Mouse (Mus musculus) midbrain, postnatal 0 days (tissue): Measurements from ENCODE around the gene C1qtnf9. TPM values are rescaled to one million over a fixed set of nuclear protein-coding genes. Genes with fewer than 3 reads are reported as not detected.

Experiments used
- ATAC-seq: fragments of 200-750 bp; cut with Nextera tagmentation; 2 replicates; pipeline ENCODE4 v1.8.0; 2017; ENCODE audit warnings: moderate number of reproducible peaks, mild to moderate bottlenecking, moderate TSS enrichment, moderate library complexity; ENCODE audit not compliant: low FRiP score
- DNase-seq: peaks from one replicate; pipeline ENCODE4 v3.0.0-alpha.2; 2015; ENCODE audit warnings: low spot score
- H3K27ac ChIP-seq: fragments of 300-500 bp; sonication (generic); 2 replicates; pipeline ENCODE4 v1.5.1; 2014; ENCODE audit warnings: low read depth, mild to moderate bottlenecking, low read length, mixed read lengths
- H3K27me3 ChIP-seq: fragments of 300-500 bp; sonication (generic); 2 replicates; pipeline ENCODE4 v1.6.1; 2014; ENCODE audit warnings: low read length, control low read depth, mixed read lengths; ENCODE audit not compliant: insufficient read depth
- H3K36me3 ChIP-seq: fragments of 300-500 bp; sonication (generic); 2 replicates; pipeline ENCODE4 v1.6.1; 2014; ENCODE audit warnings: low read length, control low read depth, mixed read lengths; ENCODE audit not compliant: insufficient read depth
- H3K4me1 ChIP-seq: fragments of 300-500 bp; sonication (generic); 2 replicates; pipeline ENCODE4 v1.6.1; 2014; ENCODE audit warnings: mild to moderate bottlenecking, control low read depth, antibody characterized with exemption, low read length, mixed read lengths; ENCODE audit not compliant: insufficient read depth
- H3K4me2 ChIP-seq: fragments of 300-500 bp; sonication (generic); 2 replicates; pipeline ENCODE4 v1.6.1; 2014; ENCODE audit warnings: low read depth, mild to moderate bottlenecking, low read length, mixed read lengths; ENCODE audit not compliant: poor library complexity, severe bottlenecking
- H3K4me3 ChIP-seq: fragments of 300-500 bp; sonication (generic); 2 replicates; pipeline ENCODE4 v1.5.1; 2014; ENCODE audit warnings: low read depth, mild to moderate bottlenecking, low read length, moderate library complexity
- H3K9ac ChIP-seq: fragments of 300-500 bp; sonication (generic); replicated peaks from 2 replicates; pipeline ENCODE4 v1.6.1; 2014; ENCODE audit warnings: mild to moderate bottlenecking, low read length, moderate library complexity, mixed read lengths; ENCODE audit not compliant: poor library complexity, severe bottlenecking
- H3K9me3 ChIP-seq: fragments of 300-500 bp; sonication (generic); 2 replicates; pipeline ENCODE4 v1.6.1; 2016; ENCODE audit warnings: low read length, control low read depth
- CTCF ChIP-seq: IDR thresholded peaks from 2 replicates; pipeline ENCODE4 v1.5.1; 2016; ENCODE audit warnings: antibody characterized with exemption, mild to moderate bottlenecking
- WGBS: fragments of 180-500 bp; shearing (Covaris S2); extraction: QIAGEN DNeasy Blood & Tissue Kit; methylation state at CpG from one replicate; pipeline ENCODE4 v1.1.7; 2014; 5-methylcytosine and 5-hydroxymethylcytosine counted together
- polyA plus RNA-seq: library from polyadenylated mRNA; unstranded; fragments of >200 nt; fragmentation: Nextera tagmentation; extraction: Ambion mirVana; gene quantifications from 2 replicates; pipeline ENCODE4 v1.2.1, GENCODE M21; 2015
- total RNA-seq: library from RNA; depleted of rRNA; stranded (reverse); fragments of >200 nt; gene quantifications from 2 replicates; pipeline ENCODE4 v1.2.3, GENCODE M21; 2014

Gene C1qtnf9
- total and polyA plus RNA-seq, 2 experiments from 2014 or later: 0.10 to 0.11 TPM

GRCm38 (mm10) chr14:60796600-60797322 lies 28.8 kb downstream of the C1qtnf9 start:
- Histone ChIP-seq H3K4me1 (no peaks in the 10 kb centered on the region), H3K27me3 (no peaks in the 10 kb centered on the region), H3K4me2 (no peak overlapping the region), H3K27ac (no peak overlapping the region), H3K36me3 (peaks cover 25% of the 10 kb centered on the region; the same call in 1 of the 2 replicates), H3K9ac (no peak overlapping the region), H3K4me3 (no peak overlapping the region), H3K9me3 (no peaks in the 10 kb centered on the region)
- DNase-seq: no peak
- no peak for TF ChIP-seq CTCF
- 89% methylated on average over 4 of the region's 4 CpGs for WGBS
- ATAC-seq: no peak

- DNase-seq (no peak), ATAC-seq (no peak)
- Histone ChIP-seq H3K9ac (no peak overlapping the region), H3K9me3 (no peaks in the 10 kb centered on the region), H3K4me3 (no peak overlapping the region), H3K4me1 (no peaks in the 10 kb centered on the region), H3K36me3 (peaks cover 23% of the 10 kb centered on the region; the same call in 1 of the 2 replicates), H3K27ac (no peak overlapping the region), H3K27me3 (no peaks in the 10 kb centered on the region), H3K4me2 (no peak overlapping the region)
- WGBS: 92% methylated on average over 5 of the region's 5 CpGs
- TF ChIP-seq CTCF: no peak
These were observed 29.7 kb downstream of the C1qtnf9 start for GRCm38 (mm10) chr14:60797596-60797995.

GRCm38 (mm10) chr14:60798721-60799120 lies 30.8 kb downstream of the C1qtnf9 start:
- H3K9me3 ChIP-seq: no peaks in the 10 kb centered on the region
- H3K27me3 ChIP-seq: no peaks in the 10 kb centered on the region
- no peak overlapping the region for H3K27ac ChIP-seq
- peaks cover 23% of the 10 kb centered on the region; the same call in 1 of the 2 replicates for H3K36me3 ChIP-seq
- no peak for TF ChIP-seq CTCF
- ATAC-seq (no peak), DNase-seq (no peak)
- H3K4me3 ChIP-seq: no peak overlapping the region
- WGBS: 94% methylated on average over 4 of the region's 4 CpGs
- H3K9ac ChIP-seq: no peak overlapping the region
- no peak overlapping the region for H3K4me2 ChIP-seq
- no peaks in the 10 kb centered on the region for H3K4me1 ChIP-seq

GRCm38 (mm10) chr14:60799762-60800728 lies 32.1 kb downstream of the C1qtnf9 start:
- Histone ChIP-seq H3K4me1 (no peaks in the 10 kb centered on the region), H3K4me2 (no peak overlapping the region), H3K4me3 (no peak overlapping the region), H3K36me3 (peaks cover 24% of the 10 kb centered on the region), H3K9me3 (no peaks in the 10 kb centered on the region), H3K27me3 (no peaks in the 10 kb centered on the region), H3K27ac (no peak overlapping the region), H3K9ac (no peak overlapping the region)
- peak; percentile 88 for DNase-seq
- peak; percentile 83 for TF ChIP-seq CTCF
- ATAC-seq: no peak; the same call in 1 of the 2 replicates
- WGBS: 51% methylated on average over 9 of the region's 9 CpGs

GRCm38 (mm10) chr14:60802026-60802425 lies 34.1 kb downstream of the C1qtnf9 start:
- WGBS: 96% methylated on average over 13 of the region's 13 CpGs
- Histone ChIP-seq H3K27ac (no peak overlapping the region), H3K4me2 (no peak overlapping the region), H3K4me1 (no peaks in the 10 kb centered on the region), H3K9me3 (no peaks in the 10 kb centered on the region), H3K36me3 (peaks cover 19% of the 10 kb centered on the region), H3K4me3 (no peak overlapping the region), H3K9ac (no peak overlapping the region), H3K27me3 (no peaks in the 10 kb centered on the region)
- DNase-seq (no peak), ATAC-seq (no peak)
- no peak for TF ChIP-seq CTCF
